Mouse (Mus musculus): Measurements from ENCODE around the gene Taf4.

Taf4 gene

DNA sequence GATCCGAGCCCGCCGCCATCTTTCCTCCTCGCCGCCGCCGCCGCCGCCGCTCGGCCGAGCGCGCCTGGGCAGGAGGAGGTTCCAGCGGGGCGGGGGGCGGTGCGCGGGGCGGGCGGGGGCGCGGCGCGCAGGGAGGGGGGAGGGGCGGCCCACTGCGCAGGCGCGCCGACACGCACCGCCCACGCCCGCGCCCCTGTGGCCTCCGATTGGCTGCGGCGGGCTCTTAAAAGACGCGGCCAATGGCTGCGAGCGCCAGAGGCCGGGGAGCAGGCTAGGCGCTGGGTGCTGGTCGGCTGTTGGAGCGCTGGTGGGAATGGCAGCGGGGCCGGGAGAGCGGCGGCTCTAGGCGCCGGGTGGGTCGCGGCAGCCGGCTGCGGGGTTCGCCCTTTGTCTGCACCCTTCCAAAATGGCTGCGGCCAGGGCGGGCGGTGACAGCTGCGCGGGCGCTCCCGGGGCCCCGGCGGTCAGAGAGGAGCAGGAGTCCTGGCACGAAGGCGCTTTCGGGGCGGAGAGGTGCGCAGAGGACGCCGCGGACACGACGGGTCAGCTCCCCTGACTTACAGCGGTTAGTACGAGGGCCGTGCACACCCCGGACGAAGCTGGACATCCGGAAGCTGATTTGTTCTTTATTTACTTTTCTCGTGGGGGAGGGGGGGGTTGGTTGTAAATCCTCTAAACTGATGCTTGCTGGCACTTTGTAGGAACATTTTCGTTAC is at the start of gene Taf4:
Taf4 (minus strand) TSS at position 19 of the 716 bp plus-strand sequence.
- DNase-seq, result peak; percentile 87 to 93

DNA sequence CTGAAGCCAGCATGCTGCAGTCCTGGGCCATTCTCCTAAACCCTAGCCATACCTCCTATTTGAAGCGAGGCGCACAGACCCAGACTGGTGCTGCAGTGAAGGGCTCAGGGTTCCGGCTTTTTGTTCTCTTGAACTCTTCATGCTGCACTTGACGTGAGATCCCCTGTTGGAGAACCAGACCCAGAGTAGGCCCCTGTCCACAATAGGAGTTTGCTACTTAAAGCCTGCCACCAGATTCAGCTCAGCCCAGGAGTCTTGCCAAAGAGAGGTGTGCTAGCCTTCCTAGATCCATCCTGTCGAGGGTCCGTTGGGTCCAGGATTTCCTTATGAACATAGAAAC is 49.4 kb upstream of the Taf4 start:
- DNase-seq, result no peak

DNA sequence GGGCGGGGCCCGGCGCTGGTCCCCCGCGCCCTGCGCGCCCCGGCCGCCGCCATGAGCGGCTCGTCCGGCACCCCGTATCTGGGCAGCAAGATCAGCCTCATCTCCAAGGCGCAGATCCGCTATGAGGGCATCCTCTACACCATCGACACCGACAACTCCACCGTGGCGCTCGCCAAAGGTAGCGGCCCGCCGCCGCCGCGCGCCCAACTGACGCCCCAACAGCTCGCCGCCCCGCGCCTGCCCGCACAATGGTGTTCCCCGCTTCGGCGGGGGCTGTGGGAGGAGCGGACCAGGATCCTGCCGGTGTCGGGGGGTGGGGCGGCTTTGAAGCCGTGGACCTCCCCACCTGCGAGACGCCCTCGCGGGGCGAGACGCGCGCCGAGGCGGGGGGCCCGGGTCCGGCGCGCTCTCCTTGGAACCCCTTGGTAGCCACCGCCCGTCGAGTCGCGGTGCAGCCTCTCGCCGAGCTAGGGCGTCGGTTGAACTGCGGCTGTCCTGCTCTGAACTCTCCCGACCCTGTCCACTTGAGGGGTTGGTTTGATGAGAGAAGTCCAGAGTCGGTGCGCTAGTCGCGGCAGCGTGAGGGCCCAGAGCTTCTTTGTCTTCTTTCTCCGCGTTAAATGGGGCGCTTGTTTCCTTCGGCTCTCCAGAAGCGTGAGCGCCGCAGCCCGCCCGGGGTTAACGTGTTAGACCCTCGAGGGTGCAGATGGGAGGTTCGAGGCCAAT is 48.9 kb upstream of the Taf4 start:
- peak; percentile 28 to 71 for DNase-seq

DNA sequence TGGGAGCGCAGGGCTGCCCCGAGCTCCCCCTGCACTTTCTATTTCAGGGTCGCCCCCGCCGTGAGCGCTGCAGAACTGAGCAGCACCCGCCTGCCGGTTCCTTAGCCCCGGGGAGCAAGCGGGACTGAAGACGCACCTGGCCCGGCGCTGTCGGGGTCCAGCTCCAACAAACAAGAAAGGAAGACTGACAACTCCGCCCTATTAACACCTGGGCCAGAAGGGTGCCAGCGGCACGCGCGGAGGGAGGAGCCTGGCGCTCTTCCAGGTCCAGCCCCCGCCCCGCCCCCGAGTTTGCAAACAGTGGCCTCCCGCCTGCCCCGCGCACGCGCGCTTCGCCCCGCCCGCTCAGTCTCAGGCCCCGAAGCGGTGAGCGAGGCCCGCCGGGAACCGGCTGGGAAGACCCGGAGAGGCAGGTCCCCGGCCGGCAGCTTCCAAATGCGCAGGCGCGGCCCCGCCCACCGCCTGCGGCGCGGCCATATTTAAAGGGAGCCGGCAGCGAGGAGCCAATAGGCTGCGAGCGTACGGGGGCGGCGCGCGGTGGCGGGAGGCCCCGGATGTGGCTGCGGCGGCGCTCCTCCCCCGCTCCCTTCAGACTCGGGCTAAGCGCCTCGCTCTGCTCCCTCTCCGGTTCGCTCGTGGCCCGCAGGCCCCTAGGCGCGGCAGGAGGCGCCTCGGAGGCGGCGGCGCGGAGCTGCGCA is 48.1 kb upstream of the Taf4 start, which contains the start of gene Lsm14b:
Lsm14b (plus strand) TSS at position 587 of the 698 bp plus-strand sequence.
- peak; percentile 97 to 99 for DNase-seq

DNA sequence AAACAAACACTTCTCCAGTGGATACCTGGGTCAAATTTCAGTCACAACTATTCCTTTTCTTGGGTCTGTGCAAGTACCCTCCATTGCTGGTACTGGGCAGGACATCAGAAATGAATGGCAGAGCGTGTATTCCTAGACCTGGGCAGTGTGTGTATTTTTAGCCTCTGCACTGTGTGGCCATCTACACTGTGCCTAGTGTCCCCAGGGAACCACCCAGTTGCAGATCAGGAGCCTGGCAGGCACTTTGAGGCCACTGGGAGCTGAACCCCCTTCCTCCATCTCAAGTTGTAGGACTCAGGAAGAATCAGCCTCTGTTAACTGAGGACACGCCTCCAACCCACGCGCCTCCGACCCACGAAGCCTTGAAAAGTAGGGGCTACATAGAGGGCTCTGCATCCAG is 46.3 kb upstream of the Taf4 start:
- DNase-seq, result no peak

DNA sequence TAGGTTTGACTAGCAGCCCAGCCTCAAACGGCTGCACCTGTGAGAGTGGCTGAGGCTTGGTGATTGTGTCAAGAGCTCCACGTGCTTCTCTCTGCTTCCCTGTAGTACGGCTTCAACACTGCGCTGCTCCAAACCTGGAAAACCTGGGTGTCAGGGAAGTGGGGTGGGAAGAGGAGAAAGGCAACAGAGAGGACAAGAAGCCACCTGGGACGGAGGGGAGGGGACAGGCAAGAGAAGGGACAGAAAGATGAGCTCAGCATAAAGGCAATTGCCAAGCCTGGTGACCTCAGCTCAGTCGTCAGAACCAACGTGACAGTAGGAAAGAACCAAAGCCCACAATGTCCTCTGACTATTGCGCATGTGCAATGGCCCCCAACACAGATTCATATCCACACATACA is 44.5 kb upstream of the Taf4 start:
- DNase-seq, result no peak

DNA sequence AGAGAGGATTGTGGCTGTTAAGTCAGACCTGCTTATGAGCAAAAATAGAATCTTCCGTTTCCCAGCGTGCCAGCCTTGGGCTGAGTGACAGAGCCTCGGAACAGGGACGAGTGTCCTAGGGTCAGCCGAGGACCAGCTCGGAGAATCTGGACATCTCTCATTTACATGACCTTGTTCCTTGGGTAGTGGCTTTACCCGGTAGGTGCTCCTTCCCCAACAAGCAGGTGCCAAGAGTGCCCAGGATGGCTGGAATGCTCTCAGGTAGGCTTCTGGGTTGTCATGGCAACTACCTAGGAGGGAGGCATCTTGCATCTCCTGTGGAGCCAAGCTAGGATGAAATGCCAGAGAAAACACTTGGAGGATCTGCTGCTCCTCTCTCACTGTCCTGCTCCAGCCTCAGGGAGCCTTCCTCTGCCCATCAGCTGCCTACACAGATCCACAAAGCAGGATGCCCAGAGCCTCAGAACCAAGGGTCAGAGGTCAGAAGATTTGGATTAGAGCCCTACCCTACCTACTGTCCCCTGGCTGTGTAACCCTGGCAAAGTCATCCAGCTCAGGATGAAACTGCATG is 43.7 kb upstream of the Taf4 start:
- no peak for DNase-seq

DNA sequence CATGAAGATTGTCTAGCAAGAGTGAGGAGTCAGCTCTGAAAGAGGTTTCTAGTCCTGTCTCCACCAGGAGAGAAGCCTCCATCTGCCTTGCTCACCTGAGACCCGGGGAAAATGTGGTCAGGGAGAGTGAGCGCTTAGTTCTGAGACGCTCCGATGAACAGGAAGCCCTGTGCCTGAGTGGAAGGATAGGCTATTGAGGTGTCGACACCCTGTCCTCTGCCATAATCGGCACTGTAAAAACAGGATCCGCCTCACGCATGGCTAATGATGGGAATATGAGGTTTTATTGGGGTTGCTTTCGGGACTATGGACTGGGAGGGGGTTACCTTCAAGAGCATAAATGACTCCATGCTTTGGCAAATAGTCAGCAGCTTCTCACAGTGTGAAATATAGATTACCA is 42.1 kb upstream of the Taf4 start:
- no peak for DNase-seq

DNA sequence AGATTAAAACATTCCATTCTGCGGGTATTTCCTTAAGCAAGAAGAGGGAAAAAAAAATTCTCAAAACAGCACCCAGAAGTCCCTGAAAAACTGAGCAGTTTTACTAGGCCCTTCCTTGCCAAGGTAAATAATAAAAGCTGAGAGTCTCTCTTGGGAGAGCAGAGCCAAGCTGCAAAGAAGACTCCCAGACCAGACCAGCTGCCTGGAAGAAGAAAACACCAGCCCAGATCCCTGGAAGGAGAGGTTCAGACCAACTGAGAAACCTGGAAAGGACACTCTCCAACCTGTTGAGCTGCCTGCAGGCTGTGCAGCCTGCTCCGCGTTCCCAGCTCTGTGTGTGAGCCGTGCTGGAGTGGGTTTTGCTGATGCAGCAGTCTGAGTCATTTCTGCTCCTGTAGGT is 41.2 kb upstream of the Taf4 start:
- DNase-seq, result no peak

DNA sequence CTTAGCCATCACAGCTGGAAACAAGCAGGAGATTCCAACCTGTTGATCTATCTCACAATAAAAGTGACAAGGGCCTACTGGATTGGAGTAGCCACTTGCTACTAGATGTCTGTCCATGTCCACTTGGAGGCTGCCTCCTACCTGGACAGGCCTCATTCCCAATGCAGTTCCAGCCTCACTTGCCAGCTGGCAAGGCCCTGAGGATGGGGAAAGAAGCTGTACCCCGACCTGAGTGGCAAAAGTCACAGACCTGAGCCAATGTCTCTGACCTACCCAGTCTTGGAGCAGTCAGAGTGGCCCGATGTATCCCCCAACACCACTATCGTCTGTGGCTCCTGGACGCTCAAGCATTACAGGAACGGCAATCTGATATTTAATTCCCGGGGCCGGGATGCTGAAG is 37.2 kb upstream of the Taf4 start:
- DNase-seq, result no peak

DNA sequence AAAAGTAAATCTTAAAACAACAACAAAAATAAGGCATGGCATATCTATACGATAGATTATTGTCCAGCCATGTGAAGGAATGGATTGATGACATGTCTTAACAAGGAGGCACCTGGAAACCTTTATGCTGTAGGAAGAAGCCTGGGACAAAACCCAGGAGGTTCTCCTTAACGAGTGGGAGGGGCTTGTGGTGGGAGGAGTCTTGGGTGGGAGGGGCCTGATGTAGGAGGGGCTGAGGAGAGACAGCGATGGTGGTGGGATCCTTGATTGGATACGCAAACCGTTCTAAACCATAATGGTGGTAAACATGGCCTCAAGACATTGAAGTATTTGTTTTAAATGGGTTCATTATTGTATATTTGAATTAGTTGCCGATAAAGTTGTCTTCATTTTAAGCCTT is 34.9 kb upstream of the Taf4 start:
- DNase-seq, result no peak

DNA sequence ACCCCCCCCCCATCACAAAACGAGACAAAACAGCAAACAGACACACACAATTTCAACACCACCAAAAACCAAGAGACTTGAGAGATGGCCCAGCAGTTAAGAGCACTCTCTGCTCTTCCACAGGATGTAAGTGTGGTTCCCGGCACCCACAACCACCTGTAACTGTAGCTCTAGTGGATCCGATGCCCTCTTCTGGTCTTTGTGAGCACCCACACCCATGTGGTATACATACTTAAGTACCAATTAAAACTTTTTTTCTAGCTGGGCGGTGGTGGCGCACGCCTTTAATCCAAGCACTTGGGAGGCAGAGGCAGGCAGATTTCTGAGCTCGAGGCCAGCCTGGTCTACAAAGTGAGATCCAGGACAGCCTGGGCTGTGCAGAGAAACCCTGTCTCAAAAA is 34.2 kb upstream of the Taf4 start:
- no peak for DNase-seq

DNA sequence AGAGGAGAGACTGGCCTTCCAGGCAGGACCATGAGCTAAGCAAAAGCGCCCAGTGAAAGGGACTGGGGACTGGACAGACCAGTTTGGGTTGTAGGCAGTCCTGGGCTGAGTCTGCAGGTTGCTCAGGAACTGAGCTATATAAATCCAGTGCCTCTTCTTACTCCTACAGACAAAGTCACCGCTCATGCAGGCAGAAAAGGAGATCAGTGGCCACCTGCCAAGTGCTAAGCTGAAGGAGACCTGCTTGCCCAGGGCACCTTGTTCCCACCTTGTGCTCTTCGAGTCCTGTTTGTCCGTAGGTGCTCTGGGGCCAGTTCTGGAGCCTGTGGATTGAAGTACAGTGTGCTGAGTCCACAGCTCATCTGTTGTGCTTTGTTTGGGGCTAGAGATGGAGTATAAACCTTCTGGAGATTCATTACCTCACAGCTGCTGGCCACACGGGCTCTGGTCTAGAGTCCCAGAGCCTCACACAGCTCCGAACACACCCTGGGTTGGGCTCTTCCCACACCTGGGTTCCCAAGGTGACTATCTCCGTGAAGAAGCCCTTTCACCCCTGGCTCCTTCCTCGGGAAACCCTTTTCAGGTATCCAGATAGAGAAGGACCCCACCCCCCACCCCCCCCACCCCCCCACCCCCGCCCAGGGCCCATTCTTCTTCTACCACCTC is 30.0 kb upstream of the Taf4 start:
- no peak for DNase-seq

DNA sequence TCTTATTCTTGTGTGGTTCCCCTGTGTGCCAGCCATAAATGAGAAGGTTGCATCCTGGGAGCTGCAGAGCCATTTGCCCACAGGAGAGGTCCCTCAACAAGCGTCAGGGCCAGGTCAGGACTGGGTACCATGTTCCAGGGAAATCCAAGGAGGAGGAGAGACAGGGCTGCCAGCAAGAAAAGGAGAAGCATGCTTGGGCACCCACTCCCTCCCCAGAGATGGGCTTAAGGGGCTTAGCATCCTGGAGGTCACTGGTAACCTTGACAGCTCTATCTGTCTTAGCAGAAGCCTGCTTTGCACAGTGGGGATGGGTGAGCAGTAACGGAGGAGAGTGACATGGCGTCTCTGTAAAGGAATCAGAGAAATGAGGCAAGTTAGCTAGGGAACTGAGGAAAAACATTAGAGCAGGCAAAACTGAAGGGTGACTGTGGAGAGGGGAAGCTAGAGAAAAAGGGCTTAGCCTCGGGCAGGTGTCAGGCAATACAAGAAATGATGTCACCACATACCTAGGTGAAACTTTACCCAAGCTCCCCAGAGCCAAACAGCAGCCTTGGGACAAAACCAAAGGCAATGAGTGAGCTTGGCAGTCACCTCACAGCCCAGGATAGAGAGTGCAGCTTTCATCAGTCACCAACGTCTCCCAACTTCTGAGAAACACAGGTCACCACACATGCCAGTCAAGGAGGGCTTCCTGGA is 29.4 kb upstream of the Taf4 start:
- no peak for DNase-seq

DNA sequence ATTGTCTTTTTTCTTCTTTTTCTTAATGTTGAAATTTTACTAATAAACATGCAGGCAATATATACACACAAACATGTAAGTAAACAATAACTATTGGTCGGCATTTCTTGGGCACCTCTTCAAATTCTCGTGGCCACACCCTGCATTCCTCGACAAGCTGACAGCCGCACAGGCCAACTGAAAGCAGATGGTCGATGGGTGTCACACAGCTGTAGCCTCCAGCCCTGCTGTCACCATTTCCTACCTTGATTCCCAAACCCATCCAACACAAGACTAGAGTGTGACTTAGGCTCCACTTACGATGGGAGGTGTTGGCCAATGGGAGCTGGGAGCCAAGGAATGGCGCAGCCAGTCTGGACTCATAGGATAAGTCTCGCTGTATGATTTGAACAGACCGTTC is 25.2 kb upstream of the Taf4 start:
- DNase-seq, result no peak

DNA sequence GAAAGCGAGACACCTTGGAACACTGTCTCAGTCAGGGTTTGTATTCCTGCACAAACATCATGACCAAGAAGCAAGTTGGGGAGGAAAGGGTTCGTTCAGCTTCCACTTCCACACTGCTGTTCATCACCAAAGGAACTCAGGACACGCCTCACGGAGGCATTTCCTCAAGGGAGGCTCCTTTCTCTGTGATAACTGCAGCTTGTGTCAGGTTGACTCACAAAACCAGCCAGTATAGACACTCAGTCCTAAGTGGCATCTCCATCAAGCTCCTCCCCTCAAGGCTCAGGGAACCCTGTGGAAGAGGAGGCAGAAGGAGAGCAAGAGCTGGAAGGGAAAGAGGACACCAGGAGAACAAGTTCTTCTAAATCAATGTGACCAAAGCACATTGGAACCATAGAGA is 22.0 kb upstream of the Taf4 start:
- DNase-seq, result no peak

DNA sequence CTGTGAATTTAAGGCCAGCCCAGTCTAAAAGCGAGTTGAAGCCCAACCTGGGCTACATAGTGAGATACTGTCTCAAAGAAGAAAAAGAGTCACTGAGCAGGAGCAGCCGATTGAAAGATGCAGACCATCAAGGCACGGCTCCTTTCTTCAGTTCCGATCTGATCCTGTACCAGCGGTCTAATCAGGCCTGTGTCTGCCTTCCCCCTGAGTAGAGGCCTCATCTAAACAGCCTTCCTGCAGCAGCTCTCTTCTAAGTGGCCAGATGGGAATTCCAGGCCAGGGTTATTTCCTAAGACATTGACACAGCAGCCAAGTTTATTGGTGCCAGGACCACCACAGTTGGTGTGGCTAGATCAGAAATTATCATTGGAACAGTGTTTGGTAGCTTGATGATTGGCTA is 16.6 kb upstream of the Taf4 start:
- no peak for DNase-seq

DNA sequence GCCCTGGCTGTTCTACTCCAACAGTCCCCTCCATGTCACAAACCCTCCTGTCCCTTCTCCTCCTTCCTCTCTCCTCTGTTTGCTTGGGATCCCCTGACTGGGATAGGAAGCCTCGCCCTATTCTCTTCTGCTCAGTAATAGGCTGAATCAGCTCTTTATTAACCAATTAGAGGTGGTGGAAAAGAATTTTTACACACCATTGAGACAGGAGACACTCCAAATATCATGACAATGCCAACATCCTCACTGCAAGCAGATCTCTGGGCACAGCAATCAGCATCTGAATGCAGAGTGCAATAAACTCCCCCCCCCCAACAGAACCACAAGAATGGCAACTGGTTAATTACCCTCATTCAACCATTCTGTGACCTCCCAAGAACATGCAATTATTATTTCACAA is 12.7 kb upstream of the Taf4 start:
- DNase-seq, result no peak

DNA sequence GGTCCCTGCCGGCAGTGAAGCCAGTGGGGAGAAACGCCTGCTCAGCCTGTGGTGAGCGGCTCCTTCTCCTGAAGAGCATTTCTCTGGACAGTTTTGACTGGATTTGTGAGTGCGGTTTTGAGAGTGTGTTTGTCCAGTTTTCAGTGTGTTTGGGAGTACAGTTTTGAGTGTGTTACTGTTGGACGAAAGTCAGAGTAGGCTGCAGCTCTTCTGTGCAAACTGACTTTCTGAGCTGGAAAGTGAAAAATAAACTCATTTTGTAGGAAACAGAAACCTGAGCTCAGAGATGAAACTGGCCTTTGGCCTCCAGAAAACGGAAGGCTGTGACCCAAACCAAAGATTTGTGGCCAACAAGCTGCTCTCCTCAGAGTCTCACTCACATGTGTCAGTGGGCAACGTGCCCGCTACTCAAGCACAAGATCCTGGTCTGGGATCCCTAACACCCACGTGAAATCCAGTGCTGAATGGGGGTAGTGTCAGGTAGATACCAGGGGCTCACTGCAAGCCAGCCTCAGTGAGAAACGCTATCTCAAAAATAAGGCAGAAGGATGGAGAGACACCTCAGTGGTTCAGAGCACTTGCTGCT is 10.1 kb upstream of the Taf4 start:
- no peak for DNase-seq

DNA sequence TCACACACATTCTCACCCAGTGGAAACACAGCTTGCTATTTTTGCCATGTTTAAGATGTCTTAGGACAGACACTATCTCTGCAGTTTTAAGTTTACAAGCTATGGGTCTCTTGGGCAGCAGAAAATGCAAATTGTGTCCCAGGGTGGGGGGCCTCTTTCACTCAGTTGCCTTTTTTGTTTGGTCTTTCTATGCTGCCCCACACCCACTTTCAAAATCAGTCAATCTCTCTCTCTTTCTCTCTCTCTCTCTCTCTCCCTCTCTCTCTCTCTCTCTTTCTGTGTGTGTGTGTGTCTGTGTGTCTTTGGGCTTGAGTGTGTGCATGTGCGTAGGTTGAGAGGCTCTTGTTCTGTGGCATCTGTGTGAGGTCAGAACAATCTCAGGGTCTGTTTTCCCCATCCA is 9.2 kb upstream of the Taf4 start:
- no peak for DNase-seq

DNA sequence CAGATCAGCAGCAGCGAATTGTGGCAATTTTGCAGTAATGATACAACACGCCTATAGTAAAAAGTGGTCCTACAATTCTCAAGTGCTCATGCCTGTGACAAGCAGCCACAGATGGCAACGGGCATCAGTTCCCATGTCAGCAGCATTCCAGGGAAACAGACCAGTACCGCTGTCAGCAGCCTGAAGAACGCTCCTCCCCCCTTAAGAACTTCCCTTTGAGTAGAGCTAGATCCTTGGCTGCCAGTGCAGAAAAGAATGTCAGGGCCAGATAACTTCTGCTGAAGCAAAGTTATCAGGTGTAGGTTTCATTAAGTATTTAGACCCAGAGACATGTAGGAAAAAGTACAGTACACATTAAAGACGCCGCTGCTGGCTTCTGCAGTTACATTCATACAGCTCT is 8.4 kb upstream of the Taf4 start:
- DNase-seq, result no peak

DNA sequence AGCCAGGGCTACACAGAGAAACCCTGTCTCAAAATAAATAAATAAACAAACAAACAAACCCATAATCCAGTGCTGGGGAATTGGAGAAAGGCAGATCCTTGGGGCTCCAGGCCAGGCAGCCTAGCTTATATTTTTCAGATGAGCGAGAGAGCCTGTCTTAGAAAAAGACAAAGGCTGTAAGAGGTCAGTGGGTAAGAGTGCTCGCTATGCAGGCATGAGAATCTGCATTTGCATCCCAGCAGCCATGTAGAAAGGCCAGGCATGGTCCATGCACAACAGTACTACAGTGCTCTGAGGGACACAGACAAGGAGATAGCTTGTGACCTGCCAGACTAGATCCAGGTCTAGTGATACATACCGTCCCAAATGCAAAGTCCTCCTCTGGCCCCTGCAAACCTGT is 6.3 kb upstream of the Taf4 start:
- DNase-seq, result no peak
